9 mouse cellular contexts compared by ENCODE assay signal in genomic region chr10:78591406-78592328, GRCm38 (mm10). TPM values are rescaled to one million over a fixed set of nuclear protein-coding genes. Genes with fewer than 3 reads are reported as not detected.
A peak's percentile ranks its signal among the peaks of the same experiment; 100 is the strongest.
DNase-seq lines count a peak whose midpoint lies in the region; ATAC-seq and TF ChIP-seq lines count a peak whose summit lies in the region.
"Had no signal": no experiment of that assay in that cellular context is flagged by ENCODE, and none has a peak within 500 bp of the region (broad histone marks: within the 10 kb centered on the region; RNA-seq: fewer than 3 reads in every experiment).

Syde1 (minus strand) TSS chr10:78591964.

- DNase-seq in layer of hippocampus, adult 2 months (ENCODE audit: low spot score in 2 of 2): no peak
- no peak for DNase-seq in layer of hippocampus, adult 9-11 months
- DNase-seq in embryonic facial prominence, embryonic 14.5 days (ENCODE audit: low spot score): peak; percentile 85
- DNase-seq in lung, postnatal 25 days (ENCODE audit: low spot score): peak; percentile 55
- no peak for DNase-seq in left cerebral cortex, adult 11 months (ENCODE audit: low spot score)

- H3K9me3 ChIP-seq in embryonic facial prominence, embryonic 14.5 days (ENCODE audit: control insufficient read depth, low read length): no peaks in the 10 kb centered on the region
- no peaks in the 10 kb centered on the region for H3K9me3 ChIP-seq in heart, embryonic 14.5 days (ENCODE audit: control insufficient read depth, low read length)
- no peaks in the 10 kb centered on the region for H3K9me3 ChIP-seq in kidney, embryonic 16.5 days (ENCODE audit: low read length)

- peak; percentile 24; the same call in 1 of the 2 replicates for TF ChIP-seq CTCF in layer of hippocampus, adult 2 months (conservative IDR thresholded peaks at IDR 0.05)
- TF ChIP-seq CTCF in small intestine, adult 2 months (IDR thresholded peaks at IDR 0.05; ENCODE audit: extremely low read depth, insufficient read length, insufficient replicate concordance, low read depth, low read length): no peak

- H3K4me1 ChIP-seq in embryonic facial prominence, embryonic 14.5 days (ENCODE audit: control insufficient read depth, insufficient read depth, low read length): 0 out of 2 replicates have a peak, but pooled peaks cover 6% of the 10 kb centered on the region
- peaks cover 9 to 12% of the 10 kb centered on the region in 2 experiments; a peak in 2 of 4 replicates for H3K4me1 ChIP-seq in heart, embryonic 14.5 days (ENCODE audit: control insufficient read depth in 2 of 2, insufficient read depth in 2 of 2, low read length in 2 of 2)
- H3K4me1 ChIP-seq in kidney, embryonic 16.5 days (ENCODE audit: insufficient read depth, low read length): peaks cover 9% of the 10 kb centered on the region
- H3K4me1 ChIP-seq in small intestine, adult 2 months (ENCODE audit: control insufficient read depth, insufficient read depth, insufficient read length, low read length): peaks cover 13% of the 10 kb centered on the region; the same call in 1 of the 2 replicates

- H3K27ac ChIP-seq in layer of hippocampus, adult 2 months: peak within 1 kb of the TSS; percentile 73; the same call in 1 of the 2 replicates
- H3K27ac ChIP-seq in embryonic facial prominence, embryonic 14.5 days (replicated peaks; ENCODE audit: low read depth, low read length): peak within 1 kb of the TSS; percentile 89
- peak within 1 kb of the TSS; percentile 83 to 87 for H3K27ac ChIP-seq in heart, embryonic 14.5 days (replicated peaks in 1 of 2; ENCODE audit: control insufficient read depth in 1 of 2, insufficient read depth in 1 of 2, low read depth in 2 of 2, low read length in 2 of 2)
- H3K27ac ChIP-seq in kidney, embryonic 16.5 days (ENCODE audit: low read length): peak within 1 kb of the TSS; percentile 85
- H3K27ac ChIP-seq in small intestine, adult 2 months (ENCODE audit: insufficient read depth, low read depth, low read length): peak within 1 kb of the TSS; percentile 50; the same call in 1 of the 2 replicates

- no peaks in the 10 kb centered on the region for H3K27me3 ChIP-seq in embryonic facial prominence, embryonic 14.5 days (replicated peaks; ENCODE audit: control insufficient read depth, insufficient read depth, low read length)
- no peaks in the 10 kb centered on the region for H3K27me3 ChIP-seq in heart, embryonic 14.5 days (ENCODE audit: control insufficient read depth, insufficient read depth, low read length)
- no peaks in the 10 kb centered on the region for H3K27me3 ChIP-seq in kidney, embryonic 16.5 days (ENCODE audit: insufficient read depth, low read length)
- no peaks in the 10 kb centered on the region for H3K27me3 ChIP-seq in small intestine, adult 2 months (ENCODE audit: control insufficient read depth, insufficient read depth, low read length)

- no peak for TF ChIP-seq POLR2A in small intestine, adult 2 months (IDR thresholded peaks at IDR 0.05; ENCODE audit: low read depth, low read length)

- H3K4me3 ChIP-seq in layer of hippocampus, adult 2 months: peak within 1 kb of the TSS; percentile 52
- H3K4me3 ChIP-seq in embryonic facial prominence, embryonic 14.5 days (ENCODE audit: low read depth, low read length): peak within 1 kb of the TSS; percentile 69
- peak within 1 kb of the TSS; percentile 72 to 77 for H3K4me3 ChIP-seq in heart, embryonic 14.5 days (ENCODE audit: control insufficient read depth in 1 of 2, insufficient read depth in 1 of 2, low read depth in 1 of 2, low read length in 2 of 2)
- peak within 1 kb of the TSS; percentile 74 for H3K4me3 ChIP-seq in kidney, embryonic 16.5 days (ENCODE audit: low read length)
- peak within 1 kb of the TSS; percentile 78 for H3K4me3 ChIP-seq in small intestine, adult 2 months (ENCODE audit: low read depth, low read length)

- 4% methylated on average over 32 of the region's 54 CpGs for WGBS in embryonic facial prominence, embryonic 14.5 days
- WGBS in heart, embryonic 14.5 days: 5% methylated on average over 49 of the region's 54 CpGs
- 5% methylated on average over 37 of the region's 54 CpGs for WGBS in kidney, embryonic 16.5 days
- WGBS in small intestine, adult 2 months: 5% methylated on average over 54 of the region's 54 CpGs

- ATAC-seq in embryonic facial prominence, embryonic 14.5 days (ENCODE audit: low read depth): peak; percentile 85
- ATAC-seq in heart, embryonic 14.5 days (ENCODE audit: insufficient number of reproducible peaks, insufficient read depth, low FRiP score, low read depth): peak; percentile 79
- peak; percentile 78 for ATAC-seq in kidney, embryonic 16.5 days (ENCODE audit: low FRiP score, low TSS enrichment)

- peak within 1 kb of the TSS; percentile 87 for H3K9ac ChIP-seq in embryonic facial prominence, embryonic 14.5 days (ENCODE audit: low read depth, low read length)
- peak within 1 kb of the TSS; percentile 87 for H3K9ac ChIP-seq in heart, embryonic 14.5 days (ENCODE audit: low read length)
- H3K9ac ChIP-seq in kidney, embryonic 16.5 days (replicated peaks; ENCODE audit: low read length): peak within 1 kb of the TSS; percentile 89

- H3K36me3 ChIP-seq in embryonic facial prominence, embryonic 14.5 days (ENCODE audit: control insufficient read depth, insufficient read depth, low read length): peaks cover 29% of the 10 kb centered on the region
- H3K36me3 ChIP-seq in heart, embryonic 14.5 days (ENCODE audit: control insufficient read depth, insufficient read depth, low read length): peaks cover 33% of the 10 kb centered on the region
- peaks cover 26% of the 10 kb centered on the region for H3K36me3 ChIP-seq in kidney, embryonic 16.5 days (ENCODE audit: insufficient read depth, low read length)
- H3K36me3 ChIP-seq in small intestine, adult 2 months (ENCODE audit: control insufficient read depth, insufficient read depth, low read length): peaks cover 4% of the 10 kb centered on the region

- peak within 1 kb of the TSS; percentile 74 for H3K4me2 ChIP-seq in embryonic facial prominence, embryonic 14.5 days (ENCODE audit: low read depth, low read length)
- H3K4me2 ChIP-seq in heart, embryonic 14.5 days (ENCODE audit: low read length): peak within 1 kb of the TSS; percentile 72
- peak within 1 kb of the TSS; percentile 64 for H3K4me2 ChIP-seq in kidney, embryonic 16.5 days (replicated peaks; ENCODE audit: low read depth, low read length)

RNA-seq across cellular contexts. Expression of gene Syde1, which starts in this region (rescaled TPM):
- 1 to 10 TPM; 6.3 TPM for total RNA-seq in layer of hippocampus, adult 2 months (2021)
- polyA plus RNA-seq in embryonic facial prominence, embryonic 14.5 days (2014; fragmentation: Nextera tagmentation; extraction: Ambion mirVana): 19.6 and 20.6 TPM in 2 replicates
- polyA plus RNA-seq in heart, embryonic 14.5 days (2014; fragmentation: Nextera tagmentation; extraction: Ambion mirVana): 13.7 and 15.6 TPM in 2 replicates
- polyA plus RNA-seq in kidney, embryonic 16.5 days (2015; fragmentation: Nextera tagmentation; extraction: Ambion mirVana): 18.1 and 20.4 TPM in 2 replicates
- polyA plus RNA-seq in small intestine, adult 2 months (2012; rRNA removed): 4.8 and 8.6 TPM in 2 replicates
- total RNA-seq: MEL had no signal

Comparison
In these comparisons a context has a peak if more than half of its experiments do, and no peak if none do; other contexts are left out.
1. DNase-seq: peak in embryonic facial prominence, embryonic 14.5 days (single experiment) and lung, postnatal 25 days (single experiment); none in layer of hippocampus, adult 2 months (0 of 2), layer of hippocampus, adult 9-11 months (single experiment) and left cerebral cortex, adult 11 months (single experiment).
2. Peak in every context shown above with its lines, with median percentiles within 50 percentile points of each other: H3K27ac ChIP-seq, H3K4me3 ChIP-seq, ATAC-seq, H3K4me2 ChIP-seq and H3K9ac ChIP-seq.